In genomic region chr1:86555665-86556064, GRCm38 (mm10) we compare ENCODE assay signal across 15 mouse cellular contexts.
"Had no signal": no experiment of that assay in that cellular context is flagged by ENCODE, and none has a peak within 500 bp of the region (broad histone marks: within the 10 kb centered on the region; RNA-seq: fewer than 3 reads in every experiment).

No protein-coding gene starts in this region.

- DNase-seq: lung, adult 18-20 months; lung, embryonic 14.5 days; lung, postnatal 10 days; lung, postnatal 4 days; right cerebral cortex, postnatal 14 days; thymus, adult 2 months; thymus, postnatal 25 days; thymus, postnatal 4 days had no signal

- H3K4me2 ChIP-seq: lung, embryonic 14.5 days; midbrain, embryonic 11.5 days; midbrain, embryonic 13.5 days; midbrain, embryonic 15.5 days; neural tube, embryonic 12.5 days; stomach, embryonic 15.5 days had no signal

- H3K27ac ChIP-seq: midbrain, embryonic 13.5 days; midbrain, embryonic 15.5 days; neural tube, embryonic 12.5 days; stomach, embryonic 15.5 days; stomach, postnatal 0 days had no signal

- H3K36me3 ChIP-seq: stomach, embryonic 15.5 days had no signal

- H3K4me1 ChIP-seq: midbrain, embryonic 13.5 days; midbrain, embryonic 15.5 days; neural tube, embryonic 12.5 days; stomach, embryonic 15.5 days had no signal

- H3K27me3 ChIP-seq: megakaryocyte, embryonic 14.5 days; midbrain, embryonic 13.5 days; midbrain, embryonic 15.5 days; neural tube, embryonic 12.5 days; stomach, embryonic 15.5 days had no signal

- ATAC-seq: midbrain, embryonic 13.5 days; midbrain, embryonic 15.5 days had no signal

- H3K9ac ChIP-seq: lung, embryonic 14.5 days; midbrain, embryonic 13.5 days; midbrain, embryonic 15.5 days; neural tube, embryonic 12.5 days; stomach, embryonic 15.5 days had no signal

- H3K4me3 ChIP-seq: megakaryocyte, embryonic 14.5 days; midbrain, embryonic 13.5 days; midbrain, embryonic 15.5 days; neural tube, embryonic 12.5 days; stomach, embryonic 15.5 days had no signal

- H3K9me3 ChIP-seq: megakaryocyte, embryonic 14.5 days; midbrain, embryonic 13.5 days; midbrain, embryonic 15.5 days; neural tube, embryonic 12.5 days; stomach, embryonic 15.5 days had no signal
